Mouse (Mus musculus): ENCODE measurements around the gene Ptcd1.
"Not testable (repeated sequence)": the region's sequence is repeated elsewhere in the genome, so short reads cannot be mapped to it uniquely, and the experiment has no call there.

GRCm38 (mm10) chr5:145133275-145133674 is 33.6 kb downstream of the Ptcd1 start:
- not testable (repeated sequence) for TF ChIP-seq POLR2A (IDR thresholded peaks at IDR 0.05; ENCODE audit: low read depth, low read length); CTCF (IDR thresholded peaks at IDR 0.05; ENCODE audit: extremely low read depth, insufficient read depth, insufficient read length, insufficient replicate concordance)
